Mouse (Mus musculus) cerebellum, adult 11-12 months (tissue): ENCODE results near the gene Ddx11.

ENCODE experiments used
- DNase-seq: peaks from one replicate; pipeline ENCODE4 v3.0.0; 2022

The Ddx11 gene

DNA sequence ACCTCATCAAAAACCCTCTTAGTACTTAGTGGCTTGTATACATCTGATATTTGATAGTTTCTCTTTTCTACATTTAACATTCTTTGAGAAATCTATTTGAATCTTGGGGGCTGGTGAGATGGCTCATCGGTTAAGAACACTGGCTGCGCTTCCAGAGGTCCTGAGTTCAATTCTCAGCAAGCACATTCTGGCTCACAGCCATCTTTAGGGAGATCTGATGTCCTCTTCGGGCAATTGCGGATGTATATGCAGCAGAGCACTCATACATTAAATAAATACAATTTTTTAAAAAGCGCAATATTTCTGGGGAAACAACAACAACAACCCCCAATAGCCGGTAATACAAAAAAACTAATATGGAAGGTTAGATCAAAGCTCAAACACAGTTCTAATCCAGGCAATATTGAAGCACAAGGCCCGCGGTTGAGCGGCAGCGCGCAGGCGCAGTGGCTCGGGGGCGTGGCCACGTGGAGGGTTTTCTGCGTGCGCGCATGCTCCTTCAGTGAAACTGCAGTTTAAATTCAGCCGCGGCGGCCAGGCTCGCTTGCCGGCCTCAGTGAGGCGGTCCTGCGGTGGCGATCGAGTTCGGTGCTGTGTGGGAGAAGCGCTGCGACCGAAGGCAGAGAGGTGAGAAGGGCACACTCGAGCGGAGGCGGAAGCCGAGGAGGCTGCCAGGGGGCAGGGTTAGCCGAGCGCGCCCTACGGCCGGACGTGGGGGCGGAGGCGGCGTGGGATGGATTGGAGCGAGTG lies at the start of gene Ddx11:
TSS of gene Ddx11 (plus strand) at position 455 of the 750 bp plus-strand sequence.
- DNase-seq: peak; percentile 88

GRCm38 (mm10) chr17:66073971-66074370 lies 49.3 kb upstream of the Ddx11 start:
- no peak for DNase-seq

- DNase-seq: no peak
These were observed 47.5 kb upstream of the Ddx11 start for GRCm38 (mm10) chr17:66075827-66076173.

- DNase-seq: peak; percentile 66
These were observed 47.0 kb upstream of the Ddx11 start for GRCm38 (mm10) chr17:66076174-66076927.

DNA sequence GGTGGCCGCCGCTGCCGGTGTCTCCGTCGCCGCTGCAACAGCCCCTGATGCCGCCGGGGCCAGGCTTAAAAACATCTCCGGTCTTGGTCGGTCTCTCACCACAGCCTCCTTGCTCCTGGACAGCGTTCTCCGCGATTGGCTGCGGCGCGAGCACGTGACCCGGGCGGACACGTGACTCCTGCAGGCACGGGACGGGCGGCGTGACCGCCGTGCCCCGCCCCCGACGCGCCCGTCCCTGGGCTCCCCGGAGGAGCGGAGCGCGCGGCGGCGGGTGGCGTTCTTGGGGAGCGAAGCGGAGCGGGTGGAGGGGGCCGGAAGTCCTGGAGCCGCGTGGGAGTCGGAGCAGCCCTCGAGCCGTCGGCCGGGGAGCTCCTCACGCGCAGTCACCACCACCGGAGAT lies 46.4 kb upstream of the Ddx11 start, which contains the start of gene Ankrd12:
TSS of gene Ankrd12 (minus strand) at position 156 of the 400 bp plus-strand sequence.
- peak; percentile 96 for DNase-seq

DNA sequence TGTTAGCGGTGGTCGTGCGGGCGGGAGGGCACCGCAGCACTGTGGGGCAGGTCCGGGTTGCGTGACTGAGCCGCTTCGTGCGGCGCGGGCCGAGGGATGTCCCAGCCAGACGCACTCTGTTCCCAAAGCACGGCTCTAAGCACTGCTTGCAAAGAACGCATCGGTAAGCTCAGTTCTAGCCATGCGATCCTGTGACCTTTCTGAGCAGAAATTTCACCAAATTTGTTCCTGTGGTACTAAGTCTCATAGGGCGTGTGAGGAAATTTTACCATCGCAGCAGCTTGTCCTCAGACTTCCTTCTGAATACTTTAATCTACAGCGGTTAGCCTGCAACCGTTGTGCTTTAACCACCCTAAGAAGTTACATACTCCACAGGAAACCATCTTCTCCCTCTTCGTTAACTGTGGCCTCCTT lies 45.9 kb upstream of the Ddx11 start:
- no peak for DNase-seq

GRCm38 (mm10) chr17:66084486-66084885 lies 38.8 kb upstream of the Ddx11 start:
- DNase-seq: no peak

- no peak for DNase-seq
These were observed 38.3 kb upstream of the Ddx11 start for GRCm38 (mm10) chr17:66085038-66085437.

DNA sequence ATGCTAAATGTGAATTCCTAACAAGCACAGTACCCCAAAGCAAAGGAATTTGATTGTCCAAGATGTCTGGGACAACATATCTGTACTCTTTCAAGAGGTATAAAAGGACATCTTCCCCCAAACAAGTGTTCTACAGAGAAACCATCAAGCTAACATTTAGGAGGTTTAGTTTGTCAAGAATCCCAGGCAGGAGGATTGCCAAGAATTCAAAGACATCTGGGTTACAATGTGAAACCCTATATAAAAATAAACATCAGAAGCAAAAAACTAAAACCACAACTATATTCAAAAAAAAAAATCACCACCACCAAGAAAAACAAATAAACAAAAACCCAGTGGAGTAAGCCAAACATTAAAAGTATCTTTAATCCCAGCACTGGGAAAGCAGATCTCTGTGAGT lies 33.1 kb upstream of the Ddx11 start:
- DNase-seq: no peak

GRCm38 (mm10) chr17:66091392-66091791 lies 31.9 kb upstream of the Ddx11 start:
- no peak for DNase-seq

DNA sequence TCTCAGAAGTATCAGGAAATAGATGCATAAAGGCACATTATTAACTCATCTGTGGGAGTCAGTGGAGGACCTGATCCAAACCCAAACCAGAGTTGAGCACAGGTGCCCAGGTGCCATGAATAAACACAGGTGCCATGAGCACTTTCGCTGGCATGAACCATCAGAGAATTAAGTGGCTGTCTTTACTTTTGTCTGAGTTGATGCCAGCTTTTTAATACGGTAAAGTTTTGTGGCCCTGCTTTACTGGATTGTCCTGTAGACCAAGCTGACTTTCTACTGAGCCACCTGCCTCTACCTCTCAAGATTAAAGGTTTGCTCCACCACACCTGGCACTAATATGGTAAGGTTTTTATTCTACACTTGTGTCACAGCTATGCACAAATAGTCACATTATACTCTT lies 31.3 kb upstream of the Ddx11 start:
- no peak for DNase-seq

GRCm38 (mm10) chr17:66092664-66093063 lies 30.7 kb upstream of the Ddx11 start:
- no peak for DNase-seq

DNA sequence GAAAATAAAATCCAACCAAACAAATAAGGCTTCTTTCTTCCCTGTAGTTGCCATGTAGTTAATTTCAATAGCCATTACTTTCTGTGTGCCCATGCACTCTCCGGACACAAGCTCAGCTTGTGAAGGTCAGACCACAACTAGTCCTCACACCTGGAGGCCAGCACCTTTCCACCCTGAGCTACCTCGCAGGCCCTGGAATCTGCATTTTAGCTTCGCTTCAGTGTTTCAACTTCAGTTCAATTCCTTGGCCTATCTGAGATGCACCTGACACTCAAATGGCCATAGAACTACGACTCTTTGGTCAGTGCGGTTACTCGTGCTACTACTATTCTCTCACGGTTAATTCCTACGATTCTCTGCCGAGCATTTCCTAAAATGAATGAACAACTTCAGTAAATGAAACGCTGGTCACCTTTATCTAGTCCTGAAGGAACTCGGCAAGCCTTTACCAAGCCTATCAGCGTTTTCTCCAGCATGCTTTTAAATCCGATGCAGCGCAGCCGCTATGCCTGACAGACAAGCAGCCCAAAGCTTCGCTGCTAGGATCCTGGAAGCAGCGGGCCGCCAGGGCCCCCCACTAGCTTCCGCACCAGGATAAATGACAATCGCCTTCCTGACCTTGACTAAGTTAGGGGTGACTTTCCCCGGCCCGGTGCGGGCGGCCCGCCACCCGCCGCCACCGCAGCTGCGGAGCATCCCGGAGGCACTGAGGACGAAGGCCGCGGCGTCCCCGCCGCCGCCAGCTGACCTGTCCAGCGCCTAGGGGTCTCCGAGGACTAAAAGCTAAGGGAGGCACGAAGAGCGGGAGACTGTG lies 22.5 kb upstream of the Ddx11 start:
- no peak for DNase-seq

- peak; percentile 92 for DNase-seq
These were observed 21.7 kb upstream of the Ddx11 start, which contains the start of gene Ndufv2 for GRCm38 (mm10) chr17:66101380-66102330. TSS of gene Ndufv2 (minus strand) at chr17:66101559.

GRCm38 (mm10) chr17:66104076-66104475 lies 19.2 kb upstream of the Ddx11 start:
- DNase-seq: no peak

DNA sequence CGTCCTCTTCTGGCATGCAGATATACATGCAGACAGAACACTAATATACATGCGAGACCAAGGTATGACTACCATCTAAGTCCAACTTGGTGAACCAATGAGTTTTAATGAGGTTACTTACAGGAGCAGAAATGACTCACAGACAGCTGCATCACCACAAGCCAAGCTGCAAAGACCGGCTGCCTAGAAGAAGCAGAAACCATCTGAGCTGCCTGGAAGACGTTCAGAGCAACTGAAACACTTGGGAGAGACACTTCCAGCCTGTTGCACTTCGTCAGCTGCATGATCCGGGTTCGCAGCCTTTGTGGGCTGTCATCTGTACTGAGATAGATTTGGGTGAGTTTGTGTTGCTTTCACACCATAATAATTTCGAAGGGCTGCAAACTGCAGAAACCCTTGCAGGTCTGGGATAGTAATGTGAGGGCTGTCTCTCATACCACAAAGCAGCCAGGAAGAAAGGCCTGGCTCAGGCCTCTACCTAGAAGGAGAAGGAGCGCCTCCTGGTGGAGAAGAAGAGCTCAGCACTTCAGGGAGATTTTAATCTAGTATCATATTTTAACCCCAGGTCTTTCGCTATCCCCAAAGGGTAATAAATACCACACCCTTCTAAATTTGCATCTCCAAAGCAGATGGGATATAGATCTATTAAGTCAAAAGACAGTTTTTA lies 16.6 kb upstream of the Ddx11 start:
- peak; percentile 56 for DNase-seq

- no peak for DNase-seq
These were observed 15.9 kb upstream of the Ddx11 start for GRCm38 (mm10) chr17:66107466-66107865.

- no peak for DNase-seq
These were observed 15.1 kb upstream of the Ddx11 start for GRCm38 (mm10) chr17:66108198-66108597.

DNA sequence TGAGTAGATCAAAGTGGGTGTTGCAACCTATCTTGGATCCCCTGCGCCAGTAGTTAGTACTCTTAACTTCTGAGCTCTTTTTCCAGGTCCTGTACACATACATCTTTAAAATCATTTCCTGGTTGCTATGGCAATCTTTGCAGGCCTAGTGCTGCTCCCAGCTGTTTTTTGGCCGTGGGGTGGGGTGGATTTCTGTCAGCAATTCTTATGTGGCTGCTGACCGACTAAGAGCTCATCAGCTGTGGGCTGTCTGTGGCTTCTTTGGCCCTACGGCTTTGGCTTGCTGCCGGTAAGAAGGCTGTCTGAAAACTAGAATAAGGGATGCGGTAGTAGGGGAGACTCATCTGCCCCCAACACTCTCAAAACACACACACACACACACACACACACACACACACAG lies 12.6 kb upstream of the Ddx11 start:
- no peak for DNase-seq

GRCm38 (mm10) chr17:66111402-66111959 lies 11.8 kb upstream of the Ddx11 start, which contains the start of gene Washc1:
TSS of gene Washc1 (plus strand) at chr17:66111545.
- peak; percentile 86 for DNase-seq

GRCm38 (mm10) chr17:66112166-66112565 lies 11.2 kb upstream of the Ddx11 start:
- DNase-seq: no peak
